Mouse (Mus musculus): ENCODE results near the gene Arhgdib. TPM values are rescaled to one million over a fixed set of nuclear protein-coding genes. Genes with fewer than 3 reads are reported as not detected.
"Not testable (repeated sequence)": the region's sequence is repeated elsewhere in the genome, so short reads cannot be mapped to it uniquely, and the experiment has no call there.

Arhgdib gene
- polyA plus RNA-seq, 1 experiment: 644 TPM

- Histone ChIP-seq H3K4me1 (replicated peaks; ENCODE audit: control insufficient read depth, insufficient read depth, low read length) (peaks cover 17% of the 10 kb centered on the region), H3K36me3 (ENCODE audit: control insufficient read depth, insufficient read depth, low read length) (no peaks in the 10 kb centered on the region), H3K27ac (ENCODE audit: control insufficient read depth, insufficient read depth, low read length) (no peak overlapping the region), H3K4me3 (ENCODE audit: control insufficient read depth, insufficient read depth, low read length) (no peak overlapping the region), H3K27me3 (ENCODE audit: control insufficient read depth, insufficient read depth, low read length) (no peaks in the 10 kb centered on the region)
- DNase-seq: no peak
- 84% methylated on average over 7 of the region's 7 CpGs for WGBS
- TF ChIP-seq CTCF (IDR thresholded peaks at IDR 0.05; ENCODE audit: borderline replicate concordance, control insufficient read depth, extremely low read depth, insufficient read depth, low read length, poor library complexity) (no peak), POLR2A (IDR thresholded peaks at IDR 0.05; ENCODE audit: control insufficient read depth, extremely low read depth, insufficient read depth, low read length, poor library complexity) (no peak)
Measured at GRCm38 (mm10) chr6:136983201-136983600, 41.5 kb upstream of the Arhgdib start.

GRCm38 (mm10) chr6:136982581-136982980 lies 40.9 kb upstream of the Arhgdib start:
- Histone ChIP-seq H3K4me1 (replicated peaks; ENCODE audit: control insufficient read depth, insufficient read depth, low read length) (peaks cover 19% of the 10 kb centered on the region), H3K36me3 (ENCODE audit: control insufficient read depth, insufficient read depth, low read length) (no peaks in the 10 kb centered on the region), H3K4me3 (ENCODE audit: control insufficient read depth, insufficient read depth, low read length) (no peak overlapping the region), H3K27me3 (ENCODE audit: control insufficient read depth, insufficient read depth, low read length) (no peaks in the 10 kb centered on the region), H3K27ac (ENCODE audit: control insufficient read depth, insufficient read depth, low read length) (no peak overlapping the region)
- WGBS: 88% methylated on average over 6 of the region's 6 CpGs
- TF ChIP-seq CTCF (IDR thresholded peaks at IDR 0.05; ENCODE audit: borderline replicate concordance, control insufficient read depth, extremely low read depth, insufficient read depth, low read length, poor library complexity) (no peak), POLR2A (IDR thresholded peaks at IDR 0.05; ENCODE audit: control insufficient read depth, extremely low read depth, insufficient read depth, low read length, poor library complexity) (no peak)
- no peak for DNase-seq

GRCm38 (mm10) chr6:136980331-136980746 lies 38.6 kb upstream of the Arhgdib start:
- peak; percentile 25 for DNase-seq
- Histone ChIP-seq H3K4me3 (ENCODE audit: control insufficient read depth, insufficient read depth, low read length) (no peak overlapping the region), H3K4me1 (replicated peaks; ENCODE audit: control insufficient read depth, insufficient read depth, low read length) (peaks cover 19% of the 10 kb centered on the region), H3K27ac (ENCODE audit: control insufficient read depth, insufficient read depth, low read length) (peak overlapping the region; percentile 18; the same call in 1 of the 2 replicates), H3K36me3 (ENCODE audit: control insufficient read depth, insufficient read depth, low read length) (no peaks in the 10 kb centered on the region), H3K27me3 (ENCODE audit: control insufficient read depth, insufficient read depth, low read length) (no peaks in the 10 kb centered on the region)
- WGBS: 6% methylated on average over 3 of the region's 3 CpGs
- TF ChIP-seq POLR2A (IDR thresholded peaks at IDR 0.05; ENCODE audit: control insufficient read depth, extremely low read depth, insufficient read depth, low read length, poor library complexity): no peak
- TF ChIP-seq CTCF (IDR thresholded peaks at IDR 0.05; ENCODE audit: borderline replicate concordance, control insufficient read depth, extremely low read depth, insufficient read depth, low read length, poor library complexity): no peak

GRCm38 (mm10) chr6:136979274-136980082 lies 37.8 kb upstream of the Arhgdib start:
- peak overlapping the region; percentile 18 for H3K27ac ChIP-seq (ENCODE audit: control insufficient read depth, insufficient read depth, low read length)
- no peaks in the 10 kb centered on the region for H3K36me3 ChIP-seq (ENCODE audit: control insufficient read depth, insufficient read depth, low read length)
- DNase-seq: peak; percentile 36
- WGBS: 5% methylated on average over 23 of the region's 23 CpGs
- peak overlapping the region; percentile 41 for H3K4me3 ChIP-seq (ENCODE audit: control insufficient read depth, insufficient read depth, low read length)
- TF ChIP-seq CTCF (IDR thresholded peaks at IDR 0.05; ENCODE audit: borderline replicate concordance, control insufficient read depth, extremely low read depth, insufficient read depth, low read length, poor library complexity) (no peak), POLR2A (IDR thresholded peaks at IDR 0.05; ENCODE audit: control insufficient read depth, extremely low read depth, insufficient read depth, low read length, poor library complexity) (no peak)
- H3K4me1 ChIP-seq (replicated peaks; ENCODE audit: control insufficient read depth, insufficient read depth, low read length): peaks cover 19% of the 10 kb centered on the region
- H3K27me3 ChIP-seq (ENCODE audit: control insufficient read depth, insufficient read depth, low read length): no peaks in the 10 kb centered on the region

GRCm38 (mm10) chr6:136968877-136969276 lies 27.2 kb upstream of the Arhgdib start:
- 21% methylated on average over 4 of the region's 4 CpGs for WGBS
- not testable (repeated sequence) for H3K27ac ChIP-seq (ENCODE audit: control insufficient read depth, insufficient read depth, low read length); H3K36me3 ChIP-seq (ENCODE audit: control insufficient read depth, insufficient read depth, low read length); H3K4me3 ChIP-seq (ENCODE audit: control insufficient read depth, insufficient read depth, low read length); H3K27me3 ChIP-seq (ENCODE audit: control insufficient read depth, insufficient read depth, low read length)
- peak; percentile 16 for DNase-seq
- peaks cover 20% of the 10 kb centered on the region for H3K4me1 ChIP-seq (replicated peaks; ENCODE audit: control insufficient read depth, insufficient read depth, low read length)

- no peaks in the 10 kb centered on the region for H3K36me3 ChIP-seq (ENCODE audit: control insufficient read depth, insufficient read depth, low read length)
- no peak overlapping the region for H3K4me3 ChIP-seq (ENCODE audit: control insufficient read depth, insufficient read depth, low read length)
- peak overlapping the region; percentile 35; the same call in 1 of the 2 replicates for H3K27ac ChIP-seq (ENCODE audit: control insufficient read depth, insufficient read depth, low read length)
- 32% methylated on average over 4 of the region's 4 CpGs for WGBS
- H3K27me3 ChIP-seq (ENCODE audit: control insufficient read depth, insufficient read depth, low read length): no peaks in the 10 kb centered on the region
- no peak for DNase-seq
- peaks cover 20% of the 10 kb centered on the region for H3K4me1 ChIP-seq (replicated peaks; ENCODE audit: control insufficient read depth, insufficient read depth, low read length)
- TF ChIP-seq POLR2A (IDR thresholded peaks at IDR 0.05; ENCODE audit: control insufficient read depth, extremely low read depth, insufficient read depth, low read length, poor library complexity) (no peak), CTCF (IDR thresholded peaks at IDR 0.05; ENCODE audit: borderline replicate concordance, control insufficient read depth, extremely low read depth, insufficient read depth, low read length, poor library complexity) (no peak)
Measured at GRCm38 (mm10) chr6:136967466-136967865, 25.8 kb upstream of the Arhgdib start.
